8 mouse cellular contexts compared by ENCODE assay signal in genomic region chr10:78752452-78753191, GRCm38 (mm10). TPM values are rescaled to one million over a fixed set of nuclear protein-coding genes. Genes with fewer than 3 reads are reported as not detected.
DNase-seq lines count a peak whose midpoint lies in the region; ATAC-seq and TF ChIP-seq lines count a peak whose summit lies in the region.
"Had no signal": no experiment of that assay in that cellular context is flagged by ENCODE, and none has a peak within 500 bp of the region (broad histone marks: within the 10 kb centered on the region; RNA-seq: fewer than 3 reads in every experiment).

Gene Ccdc105 (minus strand): TSS chr10:78753065.

- TF ChIP-seq CTCF in midbrain, postnatal 0 days (IDR thresholded peaks at IDR 0.05) = peak; percentile 27; the same call in 1 of the 2 replicates

- ATAC-seq in midbrain, postnatal 0 days (ENCODE audit: low FRiP score) = peak; percentile 92

- peak within 1 kb of the TSS; percentile 78 for H3K9ac ChIP-seq in midbrain, postnatal 0 days (replicated peaks; ENCODE audit: low read length, poor library complexity, severe bottlenecking)

- H3K36me3 ChIP-seq in limb, embryonic 10.5 days = no peaks in the 10 kb centered on the region
- H3K36me3 ChIP-seq in midbrain, postnatal 0 days (ENCODE audit: insufficient read depth, low read length) = no peaks in the 10 kb centered on the region

- H3K9me3 ChIP-seq in limb, embryonic 10.5 days (replicated peaks) = no peaks in the 10 kb centered on the region
- no peaks in the 10 kb centered on the region for H3K9me3 ChIP-seq in midbrain, postnatal 0 days (ENCODE audit: low read length)

- peaks cover 14% of the 10 kb centered on the region for H3K4me1 ChIP-seq in limb, embryonic 10.5 days
- H3K4me1 ChIP-seq in midbrain, postnatal 0 days (ENCODE audit: insufficient read depth, low read length) = no peaks in the 10 kb centered on the region; the same call in 1 of the 2 replicates

- peak within 1 kb of the TSS; percentile 69 for H3K4me3 ChIP-seq in limb, embryonic 10.5 days
- H3K4me3 ChIP-seq in midbrain, postnatal 0 days (ENCODE audit: low read depth, low read length) = peak within 1 kb of the TSS; percentile 52

- peak within 1 kb of the TSS; percentile 90 for H3K27ac ChIP-seq in limb, embryonic 10.5 days
- peak within 1 kb of the TSS; percentile 95 for H3K27ac ChIP-seq in midbrain, postnatal 0 days (ENCODE audit: low read depth, low read length)

- peaks cover 27% of the 10 kb centered on the region for H3K27me3 ChIP-seq in limb, embryonic 10.5 days (ENCODE audit: low read depth, poor library complexity, severe bottlenecking)
- H3K27me3 ChIP-seq in midbrain, postnatal 0 days (ENCODE audit: insufficient read depth, low read length) = no peaks in the 10 kb centered on the region

- peak within 1 kb of the TSS; percentile 85 for H3K4me2 ChIP-seq in midbrain, postnatal 0 days (ENCODE audit: low read depth, low read length, poor library complexity, severe bottlenecking)

- WGBS in limb, embryonic 10.5 days = 2% methylated on average over 61 of the region's 61 CpGs
- under 1% methylated on average over 40 of the region's 61 CpGs for WGBS in midbrain, postnatal 0 days

- peak; percentile 62 for DNase-seq in adrenal gland, postnatal 25 days
- DNase-seq in cerebellum, postnatal 10 days = peak; percentile 87 to 91
- peak; percentile 78 to 82 for DNase-seq in frontal cortex, postnatal 10 days (ENCODE audit: low spot score in 2 of 2)
- peak; percentile 44 for DNase-seq in hindlimb bud, embryonic 11.5 days (ENCODE audit: extremely low spot score, low read depth, low spot score)
- DNase-seq in limb, embryonic 10.5 days (ENCODE audit: low spot score) = peak; percentile 86
- DNase-seq in midbrain, postnatal 0 days (ENCODE audit: low spot score) = peak; percentile 95
- DNase-seq in testis, postnatal 14 days (ENCODE audit: low spot score) = peak; percentile 51

RNA-seq across cellular contexts. Expression of gene Ccdc105, which starts in this region (rescaled TPM):
- not detected in 2 replicates for total RNA-seq in adrenal gland, postnatal 25 days (2021)
- 0.14 and 0.20 TPM in 2 replicates for polyA plus RNA-seq in limb, embryonic 10.5 days (2016; fragmentation: Nextera tagmentation; extraction: Ambion mirVana)
- total RNA-seq in midbrain, postnatal 0 days (2014; rRNA removed) = 0.22 TPM in 1 of 2 replicates, not detected in the other
- 0.23 and 0.26 TPM in 2 replicates for polyA plus RNA-seq in midbrain, postnatal 0 days (2015; fragmentation: Nextera tagmentation; extraction: Ambion mirVana)
- total RNA-seq: heart, postnatal 36 days had no signal

Comparison
In these comparisons a context has a peak if more than half of its experiments do, and no peak if none do; other contexts are left out.
1. Peak in every context shown above with its lines: DNase-seq, ATAC-seq, H3K4me3 ChIP-seq and H3K27ac ChIP-seq.
2. Peak in DNase-seq in adrenal gland, postnatal 25 days; RNA of the gene not detected or under 1 TPM.
3. Peak in DNase-seq, H3K4me3 ChIP-seq and H3K27ac ChIP-seq in limb, embryonic 10.5 days; RNA of the gene not detected or under 1 TPM.
4. Peak in DNase-seq, ATAC-seq, H3K4me3 ChIP-seq, H3K27ac ChIP-seq, H3K9ac ChIP-seq and H3K4me2 ChIP-seq in midbrain, postnatal 0 days; RNA of the gene not detected or under 1 TPM.
5. DNase-seq: peak in every context shown above with its lines; median percentile 95 in midbrain, postnatal 0 days; 89 in cerebellum, postnatal 10 days; 86 in limb, embryonic 10.5 days; 80 in frontal cortex, postnatal 10 days; 62 in adrenal gland, postnatal 25 days; 51 in testis, postnatal 14 days; 44 in hindlimb bud, embryonic 11.5 days.